ENCODE assay signal across 7 mouse cellular contexts in the genomic region with DNA sequence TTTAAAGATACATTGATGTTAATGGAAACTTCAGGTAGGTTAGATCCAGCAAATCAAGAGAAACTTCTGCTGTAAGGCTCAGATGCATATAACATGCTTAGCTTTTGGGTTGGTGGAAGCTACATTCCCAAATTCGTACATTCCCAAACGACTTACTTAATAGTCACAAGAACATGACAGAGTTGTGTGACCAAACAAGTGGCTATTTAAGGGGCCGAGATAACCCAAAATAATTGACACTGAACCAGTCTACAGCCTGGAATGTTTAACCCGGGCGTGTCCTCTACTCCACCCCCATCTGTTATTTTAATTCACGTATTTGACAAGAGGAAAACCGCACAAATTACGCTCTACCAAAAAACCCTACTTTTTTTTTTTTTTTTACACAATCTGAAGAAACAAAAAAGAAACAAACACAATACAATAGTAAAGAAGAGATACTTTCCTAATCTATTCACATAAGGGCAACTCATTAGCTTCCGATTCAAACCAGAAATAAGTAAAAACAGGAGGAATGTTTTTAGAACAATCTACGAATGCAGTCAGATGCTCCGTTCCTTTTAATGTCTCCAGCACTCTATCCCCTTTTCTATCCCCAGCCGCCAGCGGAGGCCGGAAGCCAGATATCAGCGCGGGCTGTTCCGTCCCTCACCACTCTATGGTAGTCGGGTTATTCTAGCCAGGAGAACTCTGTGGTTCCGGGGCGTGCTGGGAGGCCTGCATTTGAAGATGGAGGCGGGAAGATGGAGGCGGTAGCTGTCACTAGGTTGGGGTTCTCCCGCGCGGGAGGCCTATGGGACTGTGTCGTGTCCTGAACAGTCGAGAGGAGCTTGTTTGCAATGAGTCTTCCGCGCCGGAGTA. TPM values are rescaled to one million over a fixed set of nuclear protein-coding genes. Genes with fewer than 3 reads are reported as not detected.
DNase-seq lines count a peak whose midpoint lies in the region; ATAC-seq lines count a peak whose summit lies in the region.

A gene (plus strand): TSS at position 726 of the 861 bp plus-strand sequence.

- peak within 1 kb of the TSS; percentile 83 for H3K4me3 ChIP-seq in intestine, embryonic 15.5 days (replicated peaks)
- H3K4me3 ChIP-seq in midbrain, embryonic 10.5 days: peak within 1 kb of the TSS; percentile 98

- H3K27me3 ChIP-seq in intestine, embryonic 15.5 days (replicated peaks): no peaks in the 10 kb centered on the region
- H3K27me3 ChIP-seq in midbrain, embryonic 10.5 days (ENCODE audit: low read depth, poor library complexity, severe bottlenecking): no peaks in the 10 kb centered on the region

- DNase-seq in adrenal gland, adult 2 months: peak; percentile 95
- peak; percentile 85 for DNase-seq in embryo, embryonic 11.5 days (ENCODE audit: low read depth, low spot score)
- peak; percentile 85 to 90 for DNase-seq in gastrocnemius, postnatal 36 days
- DNase-seq in left cerebral cortex, postnatal 25 days (ENCODE audit: low spot score in 2 of 2): peak; percentile 89 to 93
- DNase-seq in midbrain, embryonic 10.5 days (ENCODE audit: low spot score): peak; percentile 89
- peak; percentile 89 for DNase-seq in right cerebral cortex, postnatal 4 days

- H3K4me1 ChIP-seq in intestine, embryonic 15.5 days (replicated peaks): no peaks in the 10 kb centered on the region
- H3K4me1 ChIP-seq in midbrain, embryonic 10.5 days: peaks cover 26% of the 10 kb centered on the region

- intact Hi-C loops in gastrocnemius, postnatal 36 days (cut with DNase I): loop anchor here (2.0 to 10.0 kb wide), 2 partner anchors 136 to 536 kb away; a partner anchor contains a TSS
- intact Hi-C loops in left cerebral cortex, postnatal 25 days (cut with DNase I): loop anchor here (2.0 to 5.0 kb wide), 4 partner anchors 92 to 539 kb away; a partner anchor contains a TSS

- peak within 1 kb of the TSS; percentile 84 for H3K4me2 ChIP-seq in intestine, embryonic 15.5 days (replicated peaks)

- WGBS in intestine, embryonic 15.5 days: 3% methylated on average over 30 of the region's 30 CpGs
- 6% methylated on average over 30 of the region's 30 CpGs for WGBS in midbrain, embryonic 10.5 days

- peak within 1 kb of the TSS; percentile 57 for H3K9ac ChIP-seq in intestine, embryonic 15.5 days

- ATAC-seq in intestine, embryonic 15.5 days: peak; percentile 99

- no peak within 1 kb of the TSS for H3K27ac ChIP-seq in intestine, embryonic 15.5 days
- peak within 1 kb of the TSS; percentile 89 for H3K27ac ChIP-seq in midbrain, embryonic 10.5 days (replicated peaks)

- no peaks in the 10 kb centered on the region for H3K9me3 ChIP-seq in intestine, embryonic 15.5 days
- no peaks in the 10 kb centered on the region for H3K9me3 ChIP-seq in midbrain, embryonic 10.5 days (replicated peaks)

- no peaks in the 10 kb centered on the region for H3K36me3 ChIP-seq in intestine, embryonic 15.5 days
- peaks cover 25% of the 10 kb centered on the region for H3K36me3 ChIP-seq in midbrain, embryonic 10.5 days

RNA-seq across cellular contexts. Expression of the gene that starts here (rescaled TPM):
- total RNA-seq in adrenal gland, adult 2 months (2021): under 1 TPM; 0.35 to 0.75 TPM
- polyA plus RNA-seq in adrenal gland, adult 2 months (2012; rRNA removed): 0.06 TPM in 1 of 2 replicates, not detected in the other
- total RNA-seq in gastrocnemius, postnatal 36 days (2021): under 1 TPM; 0.20 to 0.37 TPM
- polyA plus RNA-seq in intestine, embryonic 15.5 days (2015; fragmentation: Nextera tagmentation; extraction: Ambion mirVana): 5.3 and 6.3 TPM in 2 replicates
- total RNA-seq in left cerebral cortex, postnatal 25 days (2021): 1 to 10 TPM; 1.7 to 1.8 TPM
- polyA plus RNA-seq in midbrain, embryonic 10.5 days (2016; fragmentation: Nextera tagmentation; extraction: Ambion mirVana): 11.9 and 12.5 TPM in 2 replicates

Comparison
In these comparisons a context has a peak if more than half of its experiments do, and no peak if none do; other contexts are left out.
1. Peak in DNase-seq in adrenal gland, adult 2 months; RNA of the gene not detected or under 1 TPM.
2. Peak in DNase-seq in gastrocnemius, postnatal 36 days; RNA of the gene not detected or under 1 TPM.